Mouse (Mus musculus) retina, embryonic 14.5 days (tissue): ENCODE data around the gene Zfp664.

Source experiments
- DNase-seq: peaks from one replicate; pipeline ENCODE4 v3.0.0-alpha.2; 2015; ENCODE audit warnings: low spot score

The Zfp664 gene

GRCm38 (mm10) chr5:124872033-124872432 is 9.5 kb downstream of the Zfp664 start:
- no peak for DNase-seq

DNA sequence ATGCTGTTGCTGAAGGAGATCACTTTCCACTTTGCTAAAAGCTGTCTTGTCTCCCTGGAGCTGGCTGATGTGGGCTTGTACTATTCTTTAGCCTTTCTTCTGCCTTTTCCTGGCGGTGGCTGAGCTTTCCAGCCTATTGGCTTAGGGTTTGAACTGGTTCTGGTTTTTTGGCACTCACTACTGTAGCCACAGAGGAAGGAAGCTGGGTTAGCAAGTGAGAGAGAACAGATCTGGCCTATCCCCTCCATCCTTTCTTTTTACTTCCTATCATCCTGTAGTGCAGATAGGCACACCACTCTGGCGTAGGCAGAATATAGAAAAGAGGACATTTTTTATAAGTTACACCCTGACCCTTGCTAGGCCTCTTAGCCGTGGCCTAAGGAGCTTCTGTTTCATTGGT is 10.6 kb downstream of the Zfp664 start:
- DNase-seq: no peak

DNA sequence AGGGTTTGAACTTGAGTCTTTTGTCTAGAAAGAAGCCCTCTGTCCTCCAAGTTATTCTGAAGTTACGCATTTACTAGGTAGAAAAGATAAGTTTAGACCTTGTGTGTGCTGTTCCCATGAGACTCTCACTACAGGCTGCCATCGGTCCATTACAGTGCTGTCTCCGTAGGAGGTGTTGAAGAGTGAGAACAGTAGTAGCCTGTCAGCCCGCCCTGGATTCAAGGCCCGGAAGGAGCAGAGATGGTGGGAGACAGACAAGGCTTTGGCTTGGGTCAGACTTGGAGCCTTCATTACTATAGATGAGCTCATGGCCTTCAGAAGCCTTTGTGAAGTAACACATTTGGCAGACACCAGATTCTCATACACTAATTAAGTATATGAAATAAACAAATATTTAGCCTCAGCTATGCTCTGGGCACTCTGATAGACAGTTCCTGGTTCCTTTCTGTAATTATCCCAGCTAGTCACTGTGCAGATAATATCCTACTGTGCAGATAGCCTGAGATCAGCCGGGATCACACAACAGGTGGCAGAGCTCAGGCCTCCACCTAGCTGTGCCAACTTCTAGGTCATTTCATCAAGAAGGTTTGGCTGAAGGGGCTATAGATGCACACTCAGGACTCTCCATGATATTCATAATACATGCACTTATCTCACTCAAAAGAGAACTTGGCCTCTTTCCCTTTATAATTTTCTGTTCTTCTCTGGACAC is 11.6 kb downstream of the Zfp664 start:
- no peak for DNase-seq

GRCm38 (mm10) chr5:124879251-124879650 is 16.8 kb downstream of the Zfp664 start:
- DNase-seq: no peak

DNA sequence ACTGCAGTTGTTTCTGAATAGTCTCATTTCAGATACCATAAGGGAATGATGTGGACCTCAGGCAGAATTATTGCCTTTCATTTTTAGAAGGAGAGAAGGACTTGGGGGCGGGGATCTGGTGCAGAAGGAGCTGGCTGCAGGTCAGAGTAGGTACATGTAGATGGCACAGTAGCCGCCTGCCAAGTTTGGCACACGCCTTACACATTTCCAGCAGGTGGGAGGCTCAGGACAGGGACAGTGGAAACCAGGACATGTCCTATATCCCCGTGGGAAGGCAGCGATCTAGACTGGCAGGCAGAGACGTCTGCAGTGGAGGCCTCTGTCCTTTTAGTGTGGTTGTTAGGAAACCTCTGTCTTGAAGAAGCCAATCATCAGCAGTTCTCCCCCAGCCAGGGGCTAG is 17.3 kb downstream of the Zfp664 start:
- no peak for DNase-seq

GRCm38 (mm10) chr5:124883877-124884276 is 21.4 kb downstream of the Zfp664 start:
- no peak for DNase-seq

- DNase-seq: no peak
These were observed 26.2 kb downstream of the Zfp664 start for GRCm38 (mm10) chr5:124888661-124889060.

DNA sequence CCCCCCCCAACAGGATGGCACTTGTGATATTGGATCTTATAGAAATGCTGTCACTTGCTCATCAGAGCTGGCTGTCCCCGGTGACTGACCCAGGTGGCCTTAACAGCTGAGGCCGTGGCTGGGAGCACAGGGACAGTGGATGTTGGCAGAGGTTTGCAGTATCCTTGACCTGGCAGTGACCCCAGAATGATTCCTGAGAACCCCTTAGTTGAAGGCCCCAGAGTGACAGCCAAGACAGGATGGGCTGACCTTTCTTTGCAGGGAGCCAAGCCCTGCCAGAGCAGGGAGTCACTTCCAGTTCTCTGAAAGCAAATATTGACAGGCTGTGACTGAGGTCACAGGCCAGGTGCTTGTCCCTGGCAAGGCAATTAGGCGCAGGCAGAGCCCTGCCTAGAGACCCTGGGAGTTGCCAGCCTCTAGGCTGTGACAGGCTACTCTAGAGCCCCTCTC is 29.5 kb downstream of the Zfp664 start:
- DNase-seq: no peak

- no peak for DNase-seq
These were observed 33.6 kb downstream of the Zfp664 start for GRCm38 (mm10) chr5:124896135-124896534.

GRCm38 (mm10) chr5:124899945-124900631 is 37.6 kb downstream of the Zfp664 start:
- DNase-seq: peak; percentile 87

GRCm38 (mm10) chr5:124900738-124901490 is 38.4 kb downstream of the Zfp664 start:
- no peak for DNase-seq

GRCm38 (mm10) chr5:124901675-124902074 is 39.2 kb downstream of the Zfp664 start:
- no peak for DNase-seq

GRCm38 (mm10) chr5:124902195-124902594 is 39.7 kb downstream of the Zfp664 start:
- no peak for DNase-seq

- DNase-seq: no peak
These were observed 41.4 kb downstream of the Zfp664 start for GRCm38 (mm10) chr5:124903852-124904251.

DNA sequence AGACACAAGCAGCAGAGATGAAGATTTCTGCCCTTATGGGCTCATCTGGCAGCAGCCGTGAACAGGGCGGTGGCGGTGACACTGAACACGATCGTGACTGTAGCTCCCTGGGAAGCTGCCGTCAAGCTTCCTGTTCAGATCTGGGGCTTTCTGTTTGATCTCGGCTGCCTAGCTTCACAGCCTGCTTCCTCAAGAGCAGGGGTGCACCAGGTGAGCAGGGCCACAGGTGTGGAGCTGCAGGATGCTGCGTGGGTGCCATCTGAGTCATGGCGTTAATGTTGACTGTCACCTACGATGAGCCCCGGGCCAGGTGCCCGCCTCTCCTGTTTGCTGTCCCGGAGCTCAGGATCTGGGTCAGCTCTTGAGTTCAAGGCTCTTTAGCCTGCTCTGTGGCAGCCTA is 44.4 kb downstream of the Zfp664 start:
- no peak for DNase-seq

DNA sequence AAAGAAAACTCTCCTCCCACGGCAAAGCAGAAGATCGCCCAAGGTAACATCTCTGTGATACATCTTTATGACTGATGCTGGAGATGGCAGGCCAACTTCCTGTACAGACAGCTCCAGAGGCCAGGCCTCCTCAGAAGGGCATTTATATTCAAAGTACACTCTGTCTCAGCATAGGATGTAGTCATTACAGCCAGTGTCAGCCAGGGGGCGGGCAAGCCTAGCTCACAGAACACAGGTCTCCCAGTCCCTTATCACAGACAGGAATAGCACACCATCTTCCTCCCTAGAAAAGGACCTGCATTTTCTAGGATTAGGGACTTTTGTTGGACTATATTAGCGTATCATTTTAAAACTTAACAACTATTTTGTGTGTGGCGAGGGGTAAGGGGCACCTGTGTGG is 46.4 kb downstream of the Zfp664 start:
- peak; percentile 90 for DNase-seq

DNA sequence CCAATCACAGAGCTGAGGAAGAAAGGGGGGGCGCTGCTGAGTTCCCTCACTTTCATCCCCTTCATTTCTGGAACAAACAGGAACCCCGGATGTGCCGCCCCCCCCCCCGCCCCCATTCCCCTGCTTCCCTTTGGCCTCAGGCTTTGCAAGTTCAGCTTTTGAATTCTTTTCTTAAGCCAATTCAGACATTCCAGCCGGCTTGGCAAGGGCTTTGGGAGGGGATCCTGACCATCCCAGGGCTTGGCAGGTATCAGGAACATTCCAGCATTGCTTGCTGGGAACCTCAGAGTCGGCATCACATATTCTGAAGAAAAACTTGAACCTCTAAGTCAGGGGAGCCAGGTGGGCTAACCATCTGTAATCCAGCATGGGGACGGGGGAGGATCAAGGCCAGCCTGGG is 49.8 kb downstream of the Zfp664 start:
- no peak for DNase-seq

GRCm38 (mm10) chr5:124912946-124913933 is 50.7 kb downstream of the Zfp664 start:
- peak; percentile 41 for DNase-seq

- DNase-seq: no peak
These were observed 57.3 kb downstream of the Zfp664 start for GRCm38 (mm10) chr5:124919798-124920197.

DNA sequence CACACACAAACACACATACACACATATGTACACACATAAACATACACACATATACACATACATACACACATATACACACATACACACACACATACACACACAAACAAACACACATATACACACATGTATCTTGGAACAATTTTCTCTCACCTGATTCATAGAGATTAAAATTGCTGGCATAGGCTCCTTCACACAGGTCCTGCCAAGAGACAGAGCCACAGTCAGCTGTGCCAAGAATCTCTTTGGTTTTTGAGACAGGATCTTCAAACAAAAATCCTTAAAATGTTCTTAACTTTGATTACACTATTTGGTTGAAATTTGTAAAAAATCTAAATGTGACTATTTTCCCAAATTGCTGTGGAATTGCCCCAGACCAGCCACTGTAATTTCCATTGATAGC is 58.9 kb downstream of the Zfp664 start:
- DNase-seq: no peak
